ENCODE assay signal across 15 mouse cellular contexts in genomic region chr9:27617096-27617839, GRCm38 (mm10).
A peak's percentile ranks its signal among the peaks of the same experiment; 100 is the strongest.
DNase-seq lines count a peak whose midpoint lies in the region; ATAC-seq and TF ChIP-seq lines count a peak whose summit lies in the region.
"Had no signal": no experiment of that assay in that cellular context is flagged by ENCODE, and none has a peak within 500 bp of the region (broad histone marks: within the 10 kb centered on the region; RNA-seq: fewer than 3 reads in every experiment).

No protein-coding gene starts in this region.

- peak; percentile 72 for DNase-seq in embryonic facial prominence, embryonic 14.5 days (ENCODE audit: low spot score)
- DNase-seq in embryonic facial prominence, embryonic 10.5 days (ENCODE audit: low spot score) = no peak
- no peak for DNase-seq in kidney, adult 18-20 months
- DNase-seq in brain, embryonic 14.5 days (ENCODE audit: low read depth) = peak; percentile 84
- peak; percentile 51 to 78 for DNase-seq in layer of hippocampus, postnatal 14 days (ENCODE audit: low spot score in 2 of 2)
- DNase-seq in left cerebral cortex, postnatal 25 days (ENCODE audit: low spot score in 2 of 2) = no peak
- no peak for DNase-seq in spleen, adult 12 weeks (ENCODE audit: low spot score)
- DNase-seq: cerebellum, adult 8-10 months; kidney, adult 9 months; liver, embryonic 13.5 days; lung, postnatal 14 days had no signal

- H3K4me1 ChIP-seq in embryonic facial prominence, embryonic 14.5 days (ENCODE audit: control insufficient read depth, insufficient read depth, low read length) = no peaks in the 10 kb centered on the region
- peaks cover 15% of the 10 kb centered on the region for H3K4me1 ChIP-seq in embryonic facial prominence, embryonic 10.5 days
- 0 out of 2 replicates have a peak, but pooled peaks cover 5% of the 10 kb centered on the region for H3K4me1 ChIP-seq in kidney, embryonic 15.5 days
- H3K4me1 ChIP-seq: heart, embryonic 15.5 days; liver, embryonic 13.5 days had no signal

- no peak for TF ChIP-seq POLR2A in brain, embryonic 14.5 days (IDR thresholded peaks at IDR 0.05; ENCODE audit: borderline replicate concordance, extremely low read depth, insufficient read depth, insufficient read length, poor library complexity, severe bottlenecking)

- no peaks in the 10 kb centered on the region for H3K36me3 ChIP-seq in embryonic facial prominence, embryonic 14.5 days (ENCODE audit: control insufficient read depth, insufficient read depth, low read length)
- no peaks in the 10 kb centered on the region for H3K36me3 ChIP-seq in embryonic facial prominence, embryonic 10.5 days (replicated peaks)
- H3K36me3 ChIP-seq in kidney, embryonic 15.5 days = no peaks in the 10 kb centered on the region
- H3K36me3 ChIP-seq: embryonic facial prominence, embryonic 12.5 days; heart, embryonic 15.5 days; liver, embryonic 13.5 days; midbrain, embryonic 12.5 days had no signal

- H3K27me3 ChIP-seq in embryonic facial prominence, embryonic 14.5 days (replicated peaks; ENCODE audit: control insufficient read depth, insufficient read depth, low read length) = no peaks in the 10 kb centered on the region
- no peaks in the 10 kb centered on the region for H3K27me3 ChIP-seq in embryonic facial prominence, embryonic 10.5 days (replicated peaks; ENCODE audit: low read depth, poor library complexity, severe bottlenecking)
- H3K27me3 ChIP-seq in kidney, embryonic 15.5 days = no peaks in the 10 kb centered on the region
- H3K27me3 ChIP-seq: embryonic facial prominence, embryonic 12.5 days; heart, embryonic 15.5 days; liver, embryonic 13.5 days had no signal

- ATAC-seq in embryonic facial prominence, embryonic 14.5 days (ENCODE audit: low read depth) = peak; percentile 72
- 0 out of 2 replicates have a peak, but pooled peaks have one; percentile 15 for ATAC-seq in kidney, embryonic 15.5 days (replicated peaks; ENCODE audit: low FRiP score)

- no peak overlapping the region for H3K4me3 ChIP-seq in embryonic facial prominence, embryonic 14.5 days (ENCODE audit: low read depth, low read length)
- H3K4me3 ChIP-seq in embryonic facial prominence, embryonic 10.5 days = no peak overlapping the region
- no peak overlapping the region for H3K4me3 ChIP-seq in kidney, embryonic 15.5 days (replicated peaks)
- H3K4me3 ChIP-seq: embryonic facial prominence, embryonic 12.5 days; heart, embryonic 15.5 days; liver, embryonic 13.5 days; midbrain, embryonic 12.5 days had no signal

- 47% methylated on average over 7 of the region's 7 CpGs for WGBS in embryonic facial prominence, embryonic 14.5 days
- 60% methylated on average over 7 of the region's 7 CpGs for WGBS in embryonic facial prominence, embryonic 10.5 days
- WGBS in kidney, embryonic 15.5 days = 32% methylated on average over 7 of the region's 7 CpGs

- H3K9me3 ChIP-seq in embryonic facial prominence, embryonic 14.5 days (ENCODE audit: control insufficient read depth, low read length) = no peaks in the 10 kb centered on the region
- no peaks in the 10 kb centered on the region for H3K9me3 ChIP-seq in embryonic facial prominence, embryonic 10.5 days
- no peaks in the 10 kb centered on the region for H3K9me3 ChIP-seq in kidney, embryonic 15.5 days (replicated peaks)
- H3K9me3 ChIP-seq: embryonic facial prominence, embryonic 12.5 days; heart, embryonic 15.5 days; liver, embryonic 13.5 days; midbrain, embryonic 12.5 days had no signal

- no peak overlapping the region for H3K27ac ChIP-seq in embryonic facial prominence, embryonic 14.5 days (replicated peaks; ENCODE audit: low read depth, low read length)
- H3K27ac ChIP-seq in embryonic facial prominence, embryonic 10.5 days (replicated peaks) = no peak overlapping the region
- H3K27ac ChIP-seq in kidney, embryonic 15.5 days = no peak overlapping the region
- H3K27ac ChIP-seq: embryonic facial prominence, embryonic 12.5 days; heart, embryonic 15.5 days; liver, embryonic 13.5 days; midbrain, embryonic 12.5 days had no signal

- intact Hi-C loops in left cerebral cortex, postnatal 25 days (cut with DNase I) = no loop called here

- H3K9ac ChIP-seq in embryonic facial prominence, embryonic 14.5 days (ENCODE audit: low read depth, low read length) = no peak overlapping the region
- H3K9ac ChIP-seq in kidney, embryonic 15.5 days = no peak overlapping the region
- H3K9ac ChIP-seq: embryonic facial prominence, embryonic 12.5 days; heart, embryonic 15.5 days; liver, embryonic 13.5 days; midbrain, embryonic 12.5 days had no signal

- no peak overlapping the region for H3K4me2 ChIP-seq in embryonic facial prominence, embryonic 14.5 days (ENCODE audit: low read depth, low read length)
- no peak overlapping the region for H3K4me2 ChIP-seq in kidney, embryonic 15.5 days
- H3K4me2 ChIP-seq: embryonic facial prominence, embryonic 12.5 days; heart, embryonic 15.5 days; liver, embryonic 13.5 days; midbrain, embryonic 12.5 days had no signal

- TF ChIP-seq CTCF in brain, embryonic 14.5 days (IDR thresholded peaks at IDR 0.05; ENCODE audit: borderline replicate concordance, extremely low read depth, insufficient read depth, insufficient read length) = no peak

Comparison
In these comparisons a context has a peak if more than half of its experiments do, and no peak if none do; other contexts are left out.
1. DNase-seq: peak in embryonic facial prominence, embryonic 14.5 days (single experiment), brain, embryonic 14.5 days (single experiment) and layer of hippocampus, postnatal 14 days (2 of 2); none in embryonic facial prominence, embryonic 10.5 days (single experiment), kidney, adult 18-20 months (single experiment), left cerebral cortex, postnatal 25 days (0 of 2) and spleen, adult 12 weeks (single experiment).